Mouse (Mus musculus): ENCODE results near the gene Ephb4.

Gene Ephb4

GRCm38 (mm10) chr5:137333512-137334174, 16.3 kb upstream of the Ephb4 start, which contains the start of gene Slc12a9:
Gene Slc12a9 (minus strand): TSS chr5:137333597.
- in situ Hi-C loops (cut with MboI, MseI) = no loop called here

- in situ Hi-C loops (cut with MboI, MseI) = no loop called here
These were observed 15.6 kb upstream of the Ephb4 start for GRCm38 (mm10) chr5:137334317-137334716.

- in situ Hi-C loops (cut with MboI, MseI) = no loop called here
These were observed 14.8 kb upstream of the Ephb4 start for GRCm38 (mm10) chr5:137335066-137335465.

- in situ Hi-C loops (cut with MboI, MseI) = no loop called here
These were observed 12.7 kb upstream of the Ephb4 start for GRCm38 (mm10) chr5:137337190-137337589.

- in situ Hi-C loops (cut with MboI, MseI) = no loop called here
These were observed 11.7 kb upstream of the Ephb4 start for GRCm38 (mm10) chr5:137338256-137338655.

- in situ Hi-C loops (cut with MboI, MseI) = no loop called here
These were observed 11.1 kb upstream of the Ephb4 start for GRCm38 (mm10) chr5:137338663-137339289.

- in situ Hi-C loops (cut with MboI, MseI) = no loop called here
These were observed 10.5 kb upstream of the Ephb4 start for GRCm38 (mm10) chr5:137339290-137339979.

GRCm38 (mm10) chr5:137340222-137340621, 9.7 kb upstream of the Ephb4 start:
- in situ Hi-C loops (cut with MboI, MseI) = loop anchor here (10.0 kb wide), 1 partner anchor 425 kb away; no protein-coding TSS in a partner anchor

GRCm38 (mm10) chr5:137342407-137343012, 7.4 kb upstream of the Ephb4 start:
- in situ Hi-C loops (cut with MboI, MseI) = loop anchor here (10.0 kb wide), 1 partner anchor 422 kb away; no protein-coding TSS in a partner anchor

- in situ Hi-C loops (cut with MboI, MseI) = loop anchor here (10.0 kb wide), 1 partner anchor 421 kb away; no protein-coding TSS in a partner anchor
These were observed 6.5 kb upstream of the Ephb4 start for GRCm38 (mm10) chr5:137343412-137343811.

- in situ Hi-C loops (cut with MboI, MseI) = loop anchor here (10.0 kb wide), 1 partner anchor 421 kb away; no protein-coding TSS in a partner anchor
These were observed 6.0 kb upstream of the Ephb4 start for GRCm38 (mm10) chr5:137343869-137344268.

GRCm38 (mm10) chr5:137345821-137346220, 4.1 kb upstream of the Ephb4 start:
- in situ Hi-C loops (cut with MboI, MseI) = loop anchor here (10.0 kb wide), 1 partner anchor 419 kb away; no protein-coding TSS in a partner anchor

GRCm38 (mm10) chr5:137346388-137346787, 3.5 kb upstream of the Ephb4 start:
- in situ Hi-C loops (cut with MboI, MseI) = loop anchor here (10.0 kb wide), 1 partner anchor 418 kb away; no protein-coding TSS in a partner anchor

- in situ Hi-C loops (cut with MboI, MseI) = loop anchor here (10.0 kb wide), 1 partner anchor 418 kb away; no protein-coding TSS in a partner anchor
These were observed 2.9 kb upstream of the Ephb4 start for GRCm38 (mm10) chr5:137346983-137347382.

- in situ Hi-C loops (cut with MboI, MseI) = loop anchor here (10.0 kb wide), 1 partner anchor 417 kb away; no protein-coding TSS in a partner anchor
These were observed 2.1 kb upstream of the Ephb4 start for GRCm38 (mm10) chr5:137347856-137348255.

- in situ Hi-C loops (cut with MboI, MseI) = loop anchor here (10.0 kb wide), 1 partner anchor 416 kb away; no protein-coding TSS in a partner anchor
These were observed 1.2 kb upstream of the Ephb4 start for GRCm38 (mm10) chr5:137348482-137349383.

- in situ Hi-C loops (cut with MboI, MseI) = loop anchor here (5.0 kb wide), 1 partner anchor 37 kb away; no protein-coding TSS in a partner anchor
These were observed 522 bp downstream of the Ephb4 start for GRCm38 (mm10) chr5:137350205-137351057.

- in situ Hi-C loops (cut with MboI, MseI) = loop anchor here (5.0 kb wide), 1 partner anchor 36 kb away; no protein-coding TSS in a partner anchor
These were observed 1.1 kb downstream of the Ephb4 start for GRCm38 (mm10) chr5:137351058-137351380.

- in situ Hi-C loops (cut with MboI, MseI) = loop anchor here (5.0 kb wide), 1 partner anchor 36 kb away; no protein-coding TSS in a partner anchor
These were observed 1.5 kb downstream of the Ephb4 start for GRCm38 (mm10) chr5:137351394-137351793.

Data from T-helper 2 cell (primary cell).